ENCODE assay signal across 7 mouse cellular contexts in genomic region chr14:8097978-8098686, GRCm38 (mm10). TPM values are rescaled to one million over a fixed set of nuclear protein-coding genes. Genes with fewer than 3 reads are reported as not detected.
DNase-seq lines count a peak whose midpoint lies in the region; ATAC-seq lines count a peak whose summit lies in the region.

Gene Pxk, plus strand, starts transcription at chr14:8098211.

- H3K27me3 ChIP-seq in embryonic facial prominence, embryonic 10.5 days (replicated peaks; ENCODE audit: low read depth, poor library complexity, severe bottlenecking) = no peaks in the 10 kb centered on the region
- H3K27me3 ChIP-seq in limb, embryonic 11.5 days (ENCODE audit: control insufficient read depth, insufficient read depth, low read length) = no peaks in the 10 kb centered on the region
- H3K27me3 ChIP-seq in midbrain, embryonic 14.5 days (ENCODE audit: control insufficient read depth, insufficient read depth, low read length) = no peaks in the 10 kb centered on the region

- peak; percentile 86 for ATAC-seq in limb, embryonic 11.5 days (ENCODE audit: insufficient number of reproducible peaks, low FRiP score, low TSS enrichment, low read depth)
- ATAC-seq in midbrain, embryonic 14.5 days (ENCODE audit: low FRiP score, low TSS enrichment) = peak; percentile 96

- peak; percentile 97 for DNase-seq in adrenal gland, postnatal 10 days
- peak; percentile 96 for DNase-seq in embryonic facial prominence, embryonic 10.5 days (ENCODE audit: low spot score)
- peak; percentile 100 for DNase-seq in heart, adult 11 months
- DNase-seq in kidney, adult 18-20 months = peak; percentile 95
- DNase-seq in limb, embryonic 11.5 days (ENCODE audit: low spot score) = peak; percentile 97
- DNase-seq in midbrain, embryonic 14.5 days = peak; percentile 96
- DNase-seq in spleen, adult 18-20 months = peak; percentile 87 to 93

- peak within 1 kb of the TSS; percentile 46 for H3K4me2 ChIP-seq in limb, embryonic 11.5 days (ENCODE audit: low read depth, severe bottlenecking)
- H3K4me2 ChIP-seq in midbrain, embryonic 14.5 days (ENCODE audit: low read length) = peak within 1 kb of the TSS; percentile 73

- under 1% methylated on average over 89 of the region's 89 CpGs for WGBS in embryonic facial prominence, embryonic 10.5 days
- under 1% methylated on average over 70 of the region's 89 CpGs for WGBS in limb, embryonic 11.5 days
- under 1% methylated on average over 86 of the region's 89 CpGs for WGBS in midbrain, embryonic 14.5 days

- H3K4me3 ChIP-seq in embryonic facial prominence, embryonic 10.5 days = peak within 1 kb of the TSS; percentile 89
- peak within 1 kb of the TSS; percentile 57 for H3K4me3 ChIP-seq in limb, embryonic 11.5 days (ENCODE audit: low read depth, low read length)
- H3K4me3 ChIP-seq in midbrain, embryonic 14.5 days (replicated peaks; ENCODE audit: low read depth, low read length) = peak within 1 kb of the TSS; percentile 80

- H3K27ac ChIP-seq in embryonic facial prominence, embryonic 10.5 days (replicated peaks) = peak within 1 kb of the TSS; percentile 84
- peak within 1 kb of the TSS; percentile 23; the same call in 1 of the 2 replicates for H3K27ac ChIP-seq in limb, embryonic 11.5 days (replicated peaks; ENCODE audit: low read depth, low read length)
- H3K27ac ChIP-seq in midbrain, embryonic 14.5 days (replicated peaks; ENCODE audit: low read depth, low read length) = peak within 1 kb of the TSS; percentile 86

- H3K9ac ChIP-seq in limb, embryonic 11.5 days (ENCODE audit: low read length) = peak within 1 kb of the TSS; percentile 66
- peak within 1 kb of the TSS; percentile 82 for H3K9ac ChIP-seq in midbrain, embryonic 14.5 days (replicated peaks; ENCODE audit: low read length)

- H3K4me1 ChIP-seq in embryonic facial prominence, embryonic 10.5 days = peaks cover 21% of the 10 kb centered on the region
- no peaks in the 10 kb centered on the region for H3K4me1 ChIP-seq in limb, embryonic 11.5 days (ENCODE audit: control insufficient read depth, insufficient read depth, low read length)
- H3K4me1 ChIP-seq in midbrain, embryonic 14.5 days (ENCODE audit: control insufficient read depth, insufficient read depth, low read length) = peaks cover 11% of the 10 kb centered on the region

- H3K9me3 ChIP-seq in embryonic facial prominence, embryonic 10.5 days = no peaks in the 10 kb centered on the region
- H3K9me3 ChIP-seq in limb, embryonic 11.5 days (ENCODE audit: control insufficient read depth, low read length) = no peaks in the 10 kb centered on the region
- no peaks in the 10 kb centered on the region for H3K9me3 ChIP-seq in midbrain, embryonic 14.5 days (ENCODE audit: control insufficient read depth, low read length)

- no peaks in the 10 kb centered on the region for H3K36me3 ChIP-seq in embryonic facial prominence, embryonic 10.5 days (replicated peaks)
- H3K36me3 ChIP-seq in limb, embryonic 11.5 days (ENCODE audit: control insufficient read depth, insufficient read depth, low read length) = no peaks in the 10 kb centered on the region
- H3K36me3 ChIP-seq in midbrain, embryonic 14.5 days (ENCODE audit: control insufficient read depth, insufficient read depth, low read length) = no peaks in the 10 kb centered on the region

RNA-seq across cellular contexts. Expression of gene Pxk, which starts in this region (rescaled TPM):
- total RNA-seq in adrenal gland, postnatal 10 days (2021) = 10 to 100 TPM; 32.3 to 40.9 TPM
- 17.3 and 17.4 TPM in 2 replicates for polyA plus RNA-seq in embryonic facial prominence, embryonic 10.5 days (2016; fragmentation: Nextera tagmentation; extraction: Ambion mirVana)
- polyA plus RNA-seq in limb, embryonic 11.5 days (2014; fragmentation: Nextera tagmentation; extraction: Ambion mirVana) = 26.2 and 28.2 TPM in 2 replicates
- polyA plus RNA-seq in midbrain, embryonic 14.5 days (2014; fragmentation: Nextera tagmentation; extraction: Ambion mirVana) = 48.4 and 57.1 TPM in 2 replicates

Comparison
In these comparisons a context has a peak if more than half of its experiments do, and no peak if none do; other contexts are left out.
1. Peak in every context shown above with its lines: DNase-seq, ATAC-seq, H3K4me3 ChIP-seq and H3K27ac ChIP-seq.
2. H3K27ac ChIP-seq: peak in every context shown above with its lines; median percentile 86 in midbrain, embryonic 14.5 days; 84 in embryonic facial prominence, embryonic 10.5 days; 23 in limb, embryonic 11.5 days.